In the genomic region with DNA sequence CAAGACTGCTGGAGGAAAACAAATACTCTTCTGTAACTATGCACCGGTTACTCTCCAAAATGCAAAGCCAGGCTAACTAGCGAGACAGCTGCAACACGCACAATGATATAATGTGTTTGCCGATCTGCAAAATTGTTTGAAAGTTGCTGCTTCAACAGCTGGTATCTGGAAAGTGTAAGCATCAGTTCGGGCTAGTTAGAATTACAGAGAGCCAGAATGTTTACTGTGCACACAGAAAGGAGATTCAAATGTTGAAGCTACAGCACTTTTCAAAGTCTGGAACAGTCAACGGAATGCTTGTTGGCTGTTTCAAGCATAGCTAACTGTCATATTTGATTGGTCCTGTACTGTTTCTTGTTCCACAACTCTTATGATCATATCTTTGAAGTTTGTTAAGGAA, we compare ENCODE assay signal across 11 mouse cellular contexts. TPM values are rescaled to one million over a fixed set of nuclear protein-coding genes. Genes with fewer than 3 reads are reported as not detected.
"Had no signal": no experiment of that assay in that cellular context is flagged by ENCODE, and none has a peak within 500 bp of the region (broad histone marks: within the 10 kb centered on the region; RNA-seq: fewer than 3 reads in every experiment).

No protein-coding gene starts in this region.

- ATAC-seq: lung, postnatal 0 days; midbrain, embryonic 13.5 days had no signal

- H3K9me3 ChIP-seq: liver, embryonic 15.5 days; midbrain, embryonic 13.5 days had no signal

- H3K27me3 ChIP-seq: liver, embryonic 15.5 days; midbrain, embryonic 13.5 days had no signal

- H3K9ac ChIP-seq: liver, embryonic 15.5 days; midbrain, embryonic 13.5 days had no signal

- H3K4me2 ChIP-seq: liver, embryonic 11.5 days; liver, embryonic 15.5 days; midbrain, embryonic 13.5 days had no signal

- DNase-seq: kidney, adult 18-20 months; kidney, postnatal 14 days; lung, adult 2 months; lung, postnatal 36 days; thymus, adult 2 months; thymus, postnatal 25 days had no signal

- H3K4me1 ChIP-seq: liver, embryonic 15.5 days; midbrain, embryonic 13.5 days had no signal

- H3K27ac ChIP-seq: left cerebral cortex, adult 2 months; liver, embryonic 15.5 days; midbrain, embryonic 13.5 days had no signal

- H3K4me3 ChIP-seq: left cerebral cortex, adult 2 months; liver, embryonic 15.5 days; midbrain, embryonic 13.5 days had no signal

- H3K36me3 ChIP-seq: liver, embryonic 15.5 days; midbrain, embryonic 13.5 days had no signal

RNA-seq across cellular contexts. Expression of a gene that starts 42.6 kb away (rescaled TPM):
- polyA plus RNA-seq: liver, embryonic 11.5 days; lung, adult 2 months; lung, postnatal 0 days had no signal
